Comparison of ENCODE assay signal across 26 mouse cellular contexts in the genomic region with DNA sequence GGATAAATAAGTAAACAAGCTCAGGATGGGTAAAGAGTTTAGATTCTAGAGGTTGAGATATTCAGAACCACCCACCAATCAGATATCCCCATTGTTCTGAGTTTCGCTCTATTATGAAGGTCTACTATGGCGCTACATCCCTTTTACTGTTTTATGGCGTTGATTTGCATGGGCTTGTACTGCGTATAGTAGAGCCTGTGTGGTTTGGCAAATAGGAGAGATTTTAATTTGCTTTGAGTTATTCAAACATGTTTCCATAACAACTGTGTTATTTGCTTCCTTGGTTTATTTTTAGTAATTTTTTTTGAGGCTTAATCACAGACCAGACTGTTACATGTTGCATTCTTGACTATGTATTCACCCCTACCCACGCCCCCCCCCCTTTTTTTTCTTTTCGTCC.
A peak's percentile ranks its signal among the peaks of the same experiment; 100 is the strongest.
DNase-seq lines count a peak whose midpoint lies in the region; ATAC-seq lines count a peak whose summit lies in the region.
"Had no signal": no experiment of that assay in that cellular context is flagged by ENCODE, and none has a peak within 500 bp of the region (broad histone marks: within the 10 kb centered on the region; RNA-seq: fewer than 3 reads in every experiment).

No protein-coding gene starts in this region.

- peak; percentile 2 for DNase-seq in midbrain, embryonic 11.5 days (ENCODE audit: low spot score, missing footprints)
- DNase-seq in NIH3T3 (ENCODE audit: low read depth): peak; percentile 14
- no peak for DNase-seq in testis, postnatal 14 days (ENCODE audit: low spot score)
- DNase-seq: adrenal gland, postnatal 10 days; adrenal gland, postnatal 36 days; cerebellum, adult 11 months; cerebellum, adult 2 months; cerebellum, adult 9-11 months; cerebellum, postnatal 25 days; gastrocnemius, postnatal 10 days; gastrocnemius, postnatal 36 days; heart, adult 2 months; heart, postnatal 14 days; heart, postnatal 4 days had no signal

- H3K4me2 ChIP-seq in forebrain, embryonic 16.5 days (ENCODE audit: low read length): no peak overlapping the region
- no peak overlapping the region for H3K4me2 ChIP-seq in forebrain, embryonic 13.5 days
- no peak overlapping the region for H3K4me2 ChIP-seq in midbrain, embryonic 11.5 days
- H3K4me2 ChIP-seq in midbrain, embryonic 13.5 days (replicated peaks): no peak overlapping the region
- H3K4me2 ChIP-seq: embryonic facial prominence, embryonic 13.5 days; heart, embryonic 13.5 days; hindbrain, embryonic 14.5 days had no signal

- WGBS in forebrain, embryonic 16.5 days: 80% methylated on average over 6 of the region's 6 CpGs
- WGBS in forebrain, embryonic 13.5 days: 89% methylated on average over 6 of the region's 6 CpGs
- WGBS in midbrain, embryonic 11.5 days: 89% methylated on average over 6 of the region's 6 CpGs
- 81% methylated on average over 6 of the region's 6 CpGs for WGBS in midbrain, embryonic 13.5 days

- H3K4me1 ChIP-seq in forebrain, embryonic 16.5 days (replicated peaks; ENCODE audit: control insufficient read depth, insufficient read depth, low read length): no peaks in the 10 kb centered on the region
- no peaks in the 10 kb centered on the region for H3K4me1 ChIP-seq in forebrain, embryonic 13.5 days
- H3K4me1 ChIP-seq in midbrain, embryonic 11.5 days (ENCODE audit: control insufficient read depth, insufficient read depth, low read length): no peaks in the 10 kb centered on the region
- H3K4me1 ChIP-seq in midbrain, embryonic 13.5 days (replicated peaks): no peaks in the 10 kb centered on the region
- H3K4me1 ChIP-seq: embryonic facial prominence, embryonic 13.5 days; heart, embryonic 10.5 days; heart, embryonic 13.5 days had no signal

- H3K36me3 ChIP-seq in forebrain, embryonic 16.5 days (ENCODE audit: control insufficient read depth, insufficient read depth): no peaks in the 10 kb centered on the region
- H3K36me3 ChIP-seq in forebrain, embryonic 13.5 days (ENCODE audit: poor library complexity, severe bottlenecking): no peaks in the 10 kb centered on the region
- H3K36me3 ChIP-seq in midbrain, embryonic 11.5 days (ENCODE audit: control insufficient read depth, insufficient read depth, low read length): no peaks in the 10 kb centered on the region
- no peaks in the 10 kb centered on the region for H3K36me3 ChIP-seq in midbrain, embryonic 13.5 days
- H3K36me3 ChIP-seq: embryonic facial prominence, embryonic 13.5 days; heart, embryonic 10.5 days; heart, embryonic 13.5 days had no signal

- no peak overlapping the region for H3K9ac ChIP-seq in forebrain, embryonic 16.5 days (replicated peaks; ENCODE audit: low read depth, low read length)
- no peak overlapping the region for H3K9ac ChIP-seq in forebrain, embryonic 13.5 days
- H3K9ac ChIP-seq in midbrain, embryonic 11.5 days (ENCODE audit: low read length): no peak overlapping the region
- H3K9ac ChIP-seq in midbrain, embryonic 13.5 days (replicated peaks): no peak overlapping the region
- H3K9ac ChIP-seq: embryonic facial prominence, embryonic 13.5 days; heart, embryonic 13.5 days; hindbrain, embryonic 14.5 days had no signal

- no peaks in the 10 kb centered on the region for H3K9me3 ChIP-seq in forebrain, embryonic 16.5 days (ENCODE audit: control insufficient read depth, low read length)
- H3K9me3 ChIP-seq in forebrain, embryonic 13.5 days (replicated peaks): no peaks in the 10 kb centered on the region
- H3K9me3 ChIP-seq in midbrain, embryonic 11.5 days (ENCODE audit: control insufficient read depth, low read length): no peaks in the 10 kb centered on the region
- H3K9me3 ChIP-seq in midbrain, embryonic 13.5 days: no peaks in the 10 kb centered on the region
- H3K9me3 ChIP-seq: embryonic facial prominence, embryonic 13.5 days; heart, embryonic 10.5 days; heart, embryonic 13.5 days had no signal

- no peak overlapping the region for H3K27ac ChIP-seq in forebrain, embryonic 16.5 days (ENCODE audit: low read length)
- H3K27ac ChIP-seq in forebrain, embryonic 13.5 days: no peak overlapping the region
- H3K27ac ChIP-seq in midbrain, embryonic 11.5 days (ENCODE audit: low read depth, low read length): no peak overlapping the region
- no peak overlapping the region for H3K27ac ChIP-seq in midbrain, embryonic 13.5 days
- H3K27ac ChIP-seq: embryonic facial prominence, embryonic 13.5 days; heart, adult 2 months; heart, embryonic 10.5 days; heart, embryonic 13.5 days; hindbrain, embryonic 14.5 days; hindbrain, postnatal 0 days had no signal

- H3K4me3 ChIP-seq in forebrain, embryonic 16.5 days (replicated peaks; ENCODE audit: low read length): no peak overlapping the region
- no peak overlapping the region for H3K4me3 ChIP-seq in forebrain, embryonic 13.5 days
- H3K4me3 ChIP-seq in midbrain, embryonic 11.5 days (ENCODE audit: low read depth, low read length): no peak overlapping the region
- H3K4me3 ChIP-seq in midbrain, embryonic 13.5 days (replicated peaks): no peak overlapping the region
- H3K4me3 ChIP-seq: embryonic facial prominence, embryonic 13.5 days; heart, adult 2 months; heart, embryonic 10.5 days; heart, embryonic 13.5 days had no signal

- H3K27me3 ChIP-seq in forebrain, embryonic 16.5 days (replicated peaks; ENCODE audit: control insufficient read depth, insufficient read depth, low read length): no peaks in the 10 kb centered on the region
- H3K27me3 ChIP-seq in forebrain, embryonic 13.5 days: no peaks in the 10 kb centered on the region
- no peaks in the 10 kb centered on the region for H3K27me3 ChIP-seq in midbrain, embryonic 11.5 days (ENCODE audit: control insufficient read depth, insufficient read depth, low read length)
- no peaks in the 10 kb centered on the region for H3K27me3 ChIP-seq in midbrain, embryonic 13.5 days
- H3K27me3 ChIP-seq: embryonic facial prominence, embryonic 13.5 days; heart, embryonic 13.5 days; Patski had no signal

- peak; percentile 64; the same call in 1 of the 2 replicates for ATAC-seq in forebrain, embryonic 16.5 days
- ATAC-seq in forebrain, embryonic 13.5 days: no peak
- ATAC-seq in midbrain, embryonic 11.5 days (ENCODE audit: low FRiP score): no peak
- ATAC-seq in midbrain, embryonic 13.5 days: no peak
- ATAC-seq: CD4-positive, CD25-positive, alpha-beta regulatory T cell, adult 4 months; hindbrain, postnatal 0 days; inflammation-experienced regulatory T-cells, adult 6 months; intestine, embryonic 16.5 days; Patski had no signal
